Mouse (Mus musculus): ENCODE results near the gene Asmt.

Asmt gene

GRCm38 (mm10) chrX:170672594-170673092 is at the start of gene Asmt:
Gene Asmt (plus strand): TSS chrX:170672644.
- no peak for DNase-seq

- peak in 1 of 2 experiments; percentile 14 for DNase-seq
Observed at GRCm38 (mm10) chrX:170673233-170673951, 948 bp downstream of the Asmt start.

DNA sequence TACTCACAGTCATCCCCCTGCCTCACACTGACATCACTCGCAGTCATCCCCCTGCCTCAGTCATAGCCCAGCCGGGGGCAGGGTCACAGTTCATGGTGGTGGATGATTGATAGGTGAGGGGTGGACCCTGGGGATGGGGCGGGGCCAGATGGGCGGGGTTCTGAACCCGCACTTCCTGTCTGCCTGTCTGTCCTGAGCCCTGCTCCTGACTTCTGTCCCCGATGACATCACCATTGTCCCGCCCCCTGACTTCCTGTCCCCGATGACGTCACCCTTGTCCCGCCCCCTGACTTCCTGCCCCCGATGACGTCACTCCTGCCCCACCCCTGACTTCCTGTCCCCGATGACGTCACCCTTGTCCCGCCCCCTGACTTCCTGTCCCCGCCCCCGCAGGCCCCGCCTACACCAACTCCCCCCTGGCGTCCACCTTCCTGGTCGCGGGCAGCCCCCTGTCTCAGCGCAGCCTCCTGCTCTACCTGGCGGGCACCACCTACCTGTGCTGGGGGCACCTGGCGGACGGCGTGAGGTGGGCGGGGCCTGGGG is 1.9 kb downstream of the Asmt start:
- peak; percentile 23 to 24 for DNase-seq

DNA sequence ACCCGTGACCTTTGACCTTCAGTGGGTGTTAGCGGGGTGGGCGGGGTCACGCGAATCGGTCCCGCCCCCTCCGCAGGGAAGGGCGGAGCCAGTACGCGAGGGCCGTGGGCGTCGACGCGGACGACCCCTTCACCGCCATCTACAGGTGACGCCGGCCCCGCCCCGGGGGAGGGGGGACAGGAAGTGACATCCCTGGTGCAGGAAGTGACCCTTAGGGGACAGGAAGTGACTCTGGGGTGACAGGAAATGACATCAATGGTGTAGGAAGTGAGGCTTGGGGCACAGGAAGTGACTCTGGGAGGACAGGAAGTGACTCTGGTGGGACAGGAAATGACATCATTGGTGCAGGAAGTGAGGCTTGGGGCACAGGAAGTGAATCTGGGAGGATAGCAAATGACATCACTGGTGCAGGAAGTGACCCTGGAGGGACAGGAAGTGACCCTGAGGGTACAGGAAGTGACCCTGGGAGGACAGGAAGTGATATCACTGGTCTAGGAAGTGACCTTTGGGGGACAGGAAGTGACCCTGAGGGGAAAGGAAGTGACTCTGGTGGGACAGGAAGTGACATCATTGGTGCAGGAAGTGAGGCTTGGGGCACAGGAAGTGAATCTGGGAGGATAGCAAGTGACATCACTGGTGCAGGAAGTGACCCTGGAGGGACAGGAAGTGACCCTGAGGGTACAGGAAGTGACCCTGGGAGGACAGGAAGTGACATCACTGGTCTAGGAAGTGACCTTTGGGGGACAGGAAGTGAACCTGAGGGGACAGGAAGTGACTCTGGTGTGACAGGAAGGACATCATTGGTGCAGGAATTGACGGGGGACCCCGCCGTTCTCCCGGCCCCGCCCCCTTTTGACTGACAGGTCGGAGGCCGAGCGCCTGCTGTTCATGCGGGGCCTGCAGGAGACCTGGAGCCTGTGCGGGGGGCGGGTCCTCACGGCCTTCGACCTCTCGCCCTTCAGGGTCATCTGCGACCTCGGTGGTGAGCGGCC is 2.7 kb downstream of the Asmt start:
- DNase-seq = peak; percentile 40 to 43

DNA sequence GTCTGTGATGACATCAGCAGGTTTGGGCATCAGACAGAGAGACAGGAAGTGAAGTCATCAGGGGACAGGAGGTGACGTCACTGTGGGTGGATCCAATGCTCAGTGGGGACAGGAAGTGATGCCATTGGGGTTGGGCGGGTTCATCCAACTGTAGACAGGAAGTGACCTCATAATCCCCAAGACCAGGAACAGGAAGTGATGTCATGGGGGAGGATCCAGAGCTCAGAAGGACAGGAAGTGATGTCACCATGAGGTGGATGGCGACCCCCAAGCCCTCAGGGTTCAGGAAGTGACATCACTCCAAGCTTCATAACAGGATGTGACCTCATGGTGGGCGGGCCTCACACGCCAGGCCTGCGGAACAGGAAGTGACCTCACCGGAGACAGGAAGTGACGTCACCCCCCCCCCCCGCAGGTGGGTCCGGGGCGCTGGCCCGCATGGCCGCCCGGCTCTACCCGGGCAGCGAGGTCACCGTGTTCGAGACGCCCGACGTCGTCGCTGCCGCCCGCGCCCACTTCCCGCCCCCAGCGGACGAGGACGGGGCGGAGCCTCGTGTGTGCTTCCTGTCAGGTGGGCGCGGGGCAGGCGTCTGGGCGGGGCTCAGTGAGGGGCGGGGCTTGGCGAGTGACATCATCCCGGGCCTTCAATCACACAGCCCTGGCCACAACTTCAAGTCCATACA is 3.6 kb downstream of the Asmt start:
- peak; percentile 17 to 18 for DNase-seq

DNA sequence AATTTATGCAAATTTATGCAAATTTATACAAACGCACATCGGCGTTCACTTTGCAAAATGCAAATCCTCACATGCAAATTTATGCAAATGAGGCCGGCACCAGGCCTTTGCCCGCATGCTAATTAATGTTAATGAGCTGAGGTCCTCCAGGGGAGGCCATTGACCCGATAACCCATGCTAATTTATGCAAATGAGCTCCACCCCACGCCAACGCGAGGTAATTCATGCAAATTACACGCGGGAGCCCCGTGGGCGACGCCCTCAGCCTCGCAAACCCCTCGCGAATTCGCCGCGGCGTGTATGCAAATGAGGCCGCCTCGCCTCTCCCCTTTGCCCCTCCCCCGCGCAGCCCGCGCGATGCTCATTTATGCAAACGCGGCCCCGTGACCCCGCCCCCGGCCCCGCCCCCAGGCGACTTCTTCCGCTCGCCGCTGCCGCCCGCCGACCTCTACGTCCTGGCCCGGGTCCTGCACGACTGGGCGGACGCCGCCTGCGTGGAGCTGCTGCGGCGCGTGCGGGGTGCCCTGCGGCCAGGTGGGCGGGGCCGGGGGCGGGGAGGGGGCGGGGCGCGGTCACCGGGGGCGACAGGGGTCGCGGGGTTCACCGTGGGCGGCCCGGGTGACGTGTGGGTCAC is 4.3 kb downstream of the Asmt start:
- no peak for DNase-seq

DNA sequence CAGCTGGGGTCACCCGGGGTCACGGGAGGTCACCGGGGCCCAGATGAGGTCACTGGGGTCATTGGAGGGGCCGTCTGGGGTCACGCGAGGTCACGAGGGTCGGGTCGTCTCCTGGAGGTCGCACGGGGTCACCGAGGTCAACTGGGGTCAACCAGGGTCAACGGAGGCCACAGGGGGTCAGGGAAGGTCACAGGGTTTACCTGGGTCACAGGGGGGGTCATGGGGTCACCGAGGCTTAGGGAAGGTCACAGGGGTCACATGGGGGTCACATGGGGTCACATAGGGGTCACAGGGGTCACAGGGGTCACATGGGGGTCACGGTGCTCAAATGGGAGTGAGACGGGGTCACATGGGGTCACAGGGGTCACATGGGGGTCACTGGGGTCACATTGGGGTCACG is 4.8 kb downstream of the Asmt start:
- DNase-seq = no peak

DNA sequence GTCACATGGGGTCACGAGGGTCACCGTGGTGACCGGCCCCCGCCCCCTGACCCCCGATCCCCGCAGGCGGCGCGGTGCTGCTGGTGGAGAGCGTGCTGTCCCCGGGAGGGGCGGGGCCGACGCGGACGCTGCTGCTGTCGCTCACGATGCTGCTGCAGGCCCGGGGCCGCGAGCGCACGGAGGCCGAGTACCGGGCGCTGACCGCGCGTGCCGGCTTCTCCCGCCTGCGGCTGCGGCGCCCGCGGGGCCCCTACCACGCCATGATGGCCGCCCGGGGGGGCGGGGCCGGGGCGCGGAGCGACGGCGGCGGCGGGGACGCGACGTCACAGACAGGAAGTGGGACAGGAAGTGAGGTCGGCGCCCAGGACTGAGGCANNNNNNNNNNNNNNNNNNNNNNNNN is 5.2 kb downstream of the Asmt start:
- DNase-seq = no peak

All from B cell, adult 2 months (primary cell).